Mouse (Mus musculus): ENCODE results near the gene Wdfy2.

The Wdfy2 gene

GRCm38 (mm10) chr14:62844226-62844625 lies 6.7 kb downstream of the Wdfy2 start:
- no peak for DNase-seq (ENCODE audit: low spot score in 2 of 2)

- DNase-seq (ENCODE audit: low spot score in 2 of 2): no peak
These were observed 7.7 kb downstream of the Wdfy2 start for GRCm38 (mm10) chr14:62845011-62845840.

GRCm38 (mm10) chr14:62850980-62851379 lies 13.5 kb downstream of the Wdfy2 start:
- DNase-seq (ENCODE audit: low spot score in 2 of 2): peak; percentile 43 to 47

GRCm38 (mm10) chr14:62852840-62853239 lies 15.4 kb downstream of the Wdfy2 start:
- DNase-seq (ENCODE audit: low spot score in 2 of 2): no peak

- DNase-seq (ENCODE audit: low spot score in 2 of 2): no peak
These were observed 17.8 kb downstream of the Wdfy2 start for GRCm38 (mm10) chr14:62855077-62855835.

GRCm38 (mm10) chr14:62855863-62856262 lies 18.4 kb downstream of the Wdfy2 start:
- DNase-seq (ENCODE audit: low spot score in 2 of 2): no peak

GRCm38 (mm10) chr14:62856490-62856889 lies 19.0 kb downstream of the Wdfy2 start:
- no peak for DNase-seq (ENCODE audit: low spot score in 2 of 2)

GRCm38 (mm10) chr14:62857879-62858278 lies 20.4 kb downstream of the Wdfy2 start:
- no peak for DNase-seq (ENCODE audit: low spot score in 2 of 2)

GRCm38 (mm10) chr14:62858311-62858710 lies 20.8 kb downstream of the Wdfy2 start:
- DNase-seq (ENCODE audit: low spot score in 2 of 2): no peak

- DNase-seq (ENCODE audit: low spot score in 2 of 2): no peak
These were observed 25.1 kb downstream of the Wdfy2 start for GRCm38 (mm10) chr14:62862564-62862963.

- no peak for DNase-seq (ENCODE audit: low spot score in 2 of 2)
These were observed 26.8 kb downstream of the Wdfy2 start for GRCm38 (mm10) chr14:62864254-62864653.

- DNase-seq (ENCODE audit: low spot score in 2 of 2): no peak
These were observed 27.9 kb downstream of the Wdfy2 start for GRCm38 (mm10) chr14:62865405-62865804.

- DNase-seq (ENCODE audit: low spot score in 2 of 2): no peak
These were observed 29.6 kb downstream of the Wdfy2 start for GRCm38 (mm10) chr14:62867069-62867468.

GRCm38 (mm10) chr14:62867576-62867975 lies 30.1 kb downstream of the Wdfy2 start:
- no peak for DNase-seq (ENCODE audit: low spot score in 2 of 2)

GRCm38 (mm10) chr14:62868254-62868653 lies 30.8 kb downstream of the Wdfy2 start:
- DNase-seq (ENCODE audit: low spot score in 2 of 2): no peak

GRCm38 (mm10) chr14:62870238-62870638 lies 32.8 kb downstream of the Wdfy2 start:
- DNase-seq (ENCODE audit: low spot score in 2 of 2): no peak

GRCm38 (mm10) chr14:62871431-62871830 lies 34.0 kb downstream of the Wdfy2 start:
- DNase-seq (ENCODE audit: low spot score in 2 of 2): no peak

GRCm38 (mm10) chr14:62871932-62872331 lies 34.5 kb downstream of the Wdfy2 start:
- DNase-seq (ENCODE audit: low spot score in 2 of 2): no peak

GRCm38 (mm10) chr14:62873820-62874219 lies 36.3 kb downstream of the Wdfy2 start:
- no peak for DNase-seq (ENCODE audit: low spot score in 2 of 2)

GRCm38 (mm10) chr14:62874348-62874747 lies 36.9 kb downstream of the Wdfy2 start:
- DNase-seq (ENCODE audit: low spot score in 2 of 2): no peak

GRCm38 (mm10) chr14:62878076-62878475 lies 40.6 kb downstream of the Wdfy2 start:
- no peak for DNase-seq (ENCODE audit: low spot score in 2 of 2)

- DNase-seq (ENCODE audit: low spot score in 2 of 2): no peak
These were observed 41.4 kb downstream of the Wdfy2 start for GRCm38 (mm10) chr14:62878634-62879430.
